Mouse (Mus musculus): ENCODE measurements around the gene P2rx3. TPM values are rescaled to one million over a fixed set of nuclear protein-coding genes. Genes with fewer than 3 reads are reported as not detected.

Gene P2rx3
- polyA plus RNA-seq, 1 experiment, result 1.3 TPM

- no peak overlapping the region for H3K27ac ChIP-seq (ENCODE audit: insufficient read depth, low read length)
- H3K4me3 ChIP-seq (ENCODE audit: low read depth, low read length), result no peak overlapping the region
- no peaks in the 10 kb centered on the region for H3K36me3 ChIP-seq (ENCODE audit: control insufficient read depth, insufficient read depth, low read length, poor library complexity, severe bottlenecking)
- no peak for TF ChIP-seq CTCF (IDR thresholded peaks at IDR 0.05; ENCODE audit: low read depth, low read length)
- no peak for TF ChIP-seq POLR2A (IDR thresholded peaks at IDR 0.05; ENCODE audit: insufficient read depth, low read length)
- TF ChIP-seq EP300 (IDR thresholded peaks at IDR 0.05; ENCODE audit: insufficient read depth, low read depth, low read length), result no peak
- H3K9me3 ChIP-seq (replicated peaks; ENCODE audit: control insufficient read depth, insufficient read depth, low read length, poor library complexity, severe bottlenecking), result no peaks in the 10 kb centered on the region
- H3K27me3 ChIP-seq (ENCODE audit: control insufficient read depth, insufficient read depth, low read length, poor library complexity, severe bottlenecking), result no peaks in the 10 kb centered on the region
- H3K4me1 ChIP-seq (ENCODE audit: control insufficient read depth, insufficient read depth, low read length), result no peaks in the 10 kb centered on the region
- no peak overlapping the region for H3K9ac ChIP-seq (ENCODE audit: low read depth, poor library complexity, severe bottlenecking)
These were observed 40.9 kb downstream of the P2rx3 start for GRCm38 (mm10) chr2:84996376-84996775.

- no peak for TF ChIP-seq POLR2A (IDR thresholded peaks at IDR 0.05; ENCODE audit: insufficient read depth, low read length)
- TF ChIP-seq EP300 (IDR thresholded peaks at IDR 0.05; ENCODE audit: insufficient read depth, low read depth, low read length), result no peak
- no peak for TF ChIP-seq CTCF (IDR thresholded peaks at IDR 0.05; ENCODE audit: low read depth, low read length)
- H3K4me1 ChIP-seq (ENCODE audit: control insufficient read depth, insufficient read depth, low read length), result no peaks in the 10 kb centered on the region
- H3K9ac ChIP-seq (ENCODE audit: low read depth, poor library complexity, severe bottlenecking), result no peak within 1 kb of the TSS
These were observed 49.3 kb downstream of the P2rx3 start, which contains the start of gene Prg3 for GRCm38 (mm10) chr2:84987930-84988329. Prg3 (plus strand) TSS chr2:84988215.

GRCm38 (mm10) chr2:84980188-84980587 lies 57.1 kb downstream of the P2rx3 start, which contains the start of gene Prg2:
Prg2 (plus strand) TSS chr2:84980461.
- Histone ChIP-seq H3K27ac (ENCODE audit: insufficient read depth, low read length) (no peak within 1 kb of the TSS), H3K9ac (ENCODE audit: low read depth, poor library complexity, severe bottlenecking) (no peak within 1 kb of the TSS), H3K4me1 (ENCODE audit: control insufficient read depth, insufficient read depth, low read length) (no peaks in the 10 kb centered on the region), H3K9me3 (replicated peaks; ENCODE audit: control insufficient read depth, insufficient read depth, low read length, poor library complexity, severe bottlenecking) (no peaks in the 10 kb centered on the region), H3K4me3 (ENCODE audit: low read depth, low read length) (no peak within 1 kb of the TSS), H3K36me3 (ENCODE audit: control insufficient read depth, insufficient read depth, low read length, poor library complexity, severe bottlenecking) (no peaks in the 10 kb centered on the region), H3K27me3 (ENCODE audit: control insufficient read depth, insufficient read depth, low read length, poor library complexity, severe bottlenecking) (no peaks in the 10 kb centered on the region)
- TF ChIP-seq CTCF (IDR thresholded peaks at IDR 0.05; ENCODE audit: low read depth, low read length) (no peak), POLR2A (IDR thresholded peaks at IDR 0.05; ENCODE audit: insufficient read depth, low read length) (no peak), EP300 (IDR thresholded peaks at IDR 0.05; ENCODE audit: insufficient read depth, low read depth, low read length) (no peak)

More at GRCm38 (mm10) chr2:84987930-84988329, 49.3 kb downstream of the P2rx3 start, which contains the start of gene Prg3:
- no peak within 1 kb of the TSS for H3K27ac ChIP-seq (ENCODE audit: insufficient read depth, low read length)
- no peaks in the 10 kb centered on the region for H3K27me3 ChIP-seq (ENCODE audit: control insufficient read depth, insufficient read depth, low read length, poor library complexity, severe bottlenecking)
- no peaks in the 10 kb centered on the region for H3K36me3 ChIP-seq (ENCODE audit: control insufficient read depth, insufficient read depth, low read length, poor library complexity, severe bottlenecking)
- no peak within 1 kb of the TSS for H3K4me3 ChIP-seq (ENCODE audit: low read depth, low read length)
- no peaks in the 10 kb centered on the region for H3K9me3 ChIP-seq (replicated peaks; ENCODE audit: control insufficient read depth, insufficient read depth, low read length, poor library complexity, severe bottlenecking)

- Histone ChIP-seq H3K27ac (ENCODE audit: insufficient read depth, low read length) (no peak overlapping the region), H3K36me3 (ENCODE audit: control insufficient read depth, insufficient read depth, low read length, poor library complexity, severe bottlenecking) (no peaks in the 10 kb centered on the region), H3K9ac (ENCODE audit: low read depth, poor library complexity, severe bottlenecking) (no peak overlapping the region), H3K4me1 (ENCODE audit: control insufficient read depth, insufficient read depth, low read length) (no peaks in the 10 kb centered on the region), H3K4me3 (ENCODE audit: low read depth, low read length) (no peak overlapping the region), H3K9me3 (replicated peaks; ENCODE audit: control insufficient read depth, insufficient read depth, low read length, poor library complexity, severe bottlenecking) (no peaks in the 10 kb centered on the region), H3K27me3 (ENCODE audit: control insufficient read depth, insufficient read depth, low read length, poor library complexity, severe bottlenecking) (no peaks in the 10 kb centered on the region)
- TF ChIP-seq POLR2A (IDR thresholded peaks at IDR 0.05; ENCODE audit: insufficient read depth, low read length) (no peak), EP300 (IDR thresholded peaks at IDR 0.05; ENCODE audit: insufficient read depth, low read depth, low read length) (no peak), CTCF (IDR thresholded peaks at IDR 0.05; ENCODE audit: low read depth, low read length) (no peak)
These were observed 61.7 kb downstream of the P2rx3 start for GRCm38 (mm10) chr2:84975580-84975979.

- Histone ChIP-seq H3K9me3 (replicated peaks; ENCODE audit: control insufficient read depth, insufficient read depth, low read length, poor library complexity, severe bottlenecking) (no peaks in the 10 kb centered on the region), H3K4me3 (ENCODE audit: low read depth, low read length) (no peak overlapping the region), H3K4me1 (ENCODE audit: control insufficient read depth, insufficient read depth, low read length) (no peaks in the 10 kb centered on the region), H3K27me3 (ENCODE audit: control insufficient read depth, insufficient read depth, low read length, poor library complexity, severe bottlenecking) (no peaks in the 10 kb centered on the region), H3K9ac (ENCODE audit: low read depth, poor library complexity, severe bottlenecking) (no peak overlapping the region), H3K36me3 (ENCODE audit: control insufficient read depth, insufficient read depth, low read length, poor library complexity, severe bottlenecking) (no peaks in the 10 kb centered on the region), H3K27ac (ENCODE audit: insufficient read depth, low read length) (no peak overlapping the region)
- no peak for TF ChIP-seq POLR2A (IDR thresholded peaks at IDR 0.05; ENCODE audit: insufficient read depth, low read length)
- no peak for TF ChIP-seq EP300 (IDR thresholded peaks at IDR 0.05; ENCODE audit: insufficient read depth, low read depth, low read length)
- TF ChIP-seq CTCF (IDR thresholded peaks at IDR 0.05; ENCODE audit: low read depth, low read length), result no peak
These were observed 69.8 kb downstream of the P2rx3 start for GRCm38 (mm10) chr2:84967318-84967991.

GRCm38 (mm10) chr2:84964111-84964801 lies 73.0 kb downstream of the P2rx3 start:
- no peak overlapping the region for H3K27ac ChIP-seq (ENCODE audit: insufficient read depth, low read length)
- no peak overlapping the region for H3K4me3 ChIP-seq (ENCODE audit: low read depth, low read length)

More at GRCm38 (mm10) chr2:84964111-84964801, 73.0 kb downstream of the P2rx3 start:
- Histone ChIP-seq H3K4me1 (ENCODE audit: control insufficient read depth, insufficient read depth, low read length) (no peaks in the 10 kb centered on the region), H3K27me3 (ENCODE audit: control insufficient read depth, insufficient read depth, low read length, poor library complexity, severe bottlenecking) (no peaks in the 10 kb centered on the region), H3K36me3 (ENCODE audit: control insufficient read depth, insufficient read depth, low read length, poor library complexity, severe bottlenecking) (no peaks in the 10 kb centered on the region), H3K9me3 (replicated peaks; ENCODE audit: control insufficient read depth, insufficient read depth, low read length, poor library complexity, severe bottlenecking) (no peaks in the 10 kb centered on the region), H3K9ac (ENCODE audit: low read depth, poor library complexity, severe bottlenecking) (no peak overlapping the region)
- TF ChIP-seq CTCF (IDR thresholded peaks at IDR 0.05; ENCODE audit: low read depth, low read length), result no peak
- TF ChIP-seq EP300 (IDR thresholded peaks at IDR 0.05; ENCODE audit: insufficient read depth, low read depth, low read length), result no peak
- no peak for TF ChIP-seq POLR2A (IDR thresholded peaks at IDR 0.05; ENCODE audit: insufficient read depth, low read length)

Measured in ES-Bruce4 (cell line).